Mouse (Mus musculus) heart, embryonic 16.5 days (tissue): ENCODE measurements around the gene Tradd. TPM values are rescaled to one million over a fixed set of nuclear protein-coding genes. Genes with fewer than 3 reads are reported as not detected.

Experiments used
- ATAC-seq: fragments of 200-750 bp; cut with Nextera tagmentation; replicated peaks from 2 replicates; pipeline ENCODE4 v1.8.0; 2017; ENCODE audit warnings: moderate number of reproducible peaks; ENCODE audit not compliant: insufficient read depth, low FRiP score; ENCODE audit errors: extremely low read depth
- H3K27ac ChIP-seq: fragments of 300-500 bp; sonication (generic); 2 replicates; pipeline ENCODE4 v1.5.1; 2014; ENCODE audit warnings: mild to moderate bottlenecking, low read length, control low read depth, moderate library complexity
- H3K27me3 ChIP-seq: fragments of 300-500 bp; sonication (generic); 2 replicates; pipeline ENCODE4 v1.6.1; 2014; ENCODE audit warnings: low read length, mixed read lengths; ENCODE audit not compliant: control insufficient read depth, insufficient read depth
- H3K36me3 ChIP-seq: fragments of 300-500 bp; sonication (generic); 2 replicates; pipeline ENCODE4 v1.6.1; 2014; ENCODE audit not compliant: control insufficient read depth, insufficient read depth
- H3K4me1 ChIP-seq: fragments of 300-500 bp; sonication (generic); 2 replicates; pipeline ENCODE4 v1.6.1; 2014; ENCODE audit warnings: low read length, mixed read lengths; ENCODE audit not compliant: control insufficient read depth, insufficient read depth
- H3K4me2 ChIP-seq: fragments of 300-500 bp; sonication (generic); 2 replicates; pipeline ENCODE4 v1.6.1; 2014; ENCODE audit warnings: low read depth, mild to moderate bottlenecking, control low read depth, low read length
- H3K4me3 ChIP-seq: fragments of 300-500 bp; sonication (generic); 2 replicates; pipeline ENCODE4 v1.5.1; 2014; ENCODE audit warnings: mild to moderate bottlenecking, control low read depth, low read length
- H3K9ac ChIP-seq: fragments of 300-500 bp; sonication (generic); 2 replicates; pipeline ENCODE4 v1.6.1; 2014; ENCODE audit warnings: low read length, control low read depth
- H3K9me3 ChIP-seq: fragments of 300-500 bp; sonication (generic); replicated peaks from 2 replicates; pipeline ENCODE4 v1.6.1; 2016; ENCODE audit warnings: low read length; ENCODE audit not compliant: control insufficient read depth
- WGBS: fragments of 180-500 bp; shearing (Covaris S2); extraction: QIAGEN DNeasy Blood & Tissue Kit; methylation state at CpG from one replicate; pipeline ENCODE4 v1.1.7; 2014; 5-methylcytosine and 5-hydroxymethylcytosine counted together
- microRNA counts: library from miRNA; unstranded; fragments of <30 nt; microRNA quantifications from one replicate; lab custom pipeline; 2016
- microRNA-seq: library from miRNA; unstranded; fragments of <30 nt; microRNA quantifications from one replicate; pipeline ENCODE4, GENCODE M21; 2017
- polyA plus RNA-seq: library from polyadenylated mRNA; unstranded; fragments of >200 nt; fragmentation: Nextera tagmentation; extraction: Ambion mirVana; gene quantifications from 2 replicates; pipeline ENCODE4 v1.2.1, GENCODE M21; 2015

Tradd gene
- polyA plus RNA-seq, 1 experiment from 2014 or later: 25.4 TPM

DNA sequence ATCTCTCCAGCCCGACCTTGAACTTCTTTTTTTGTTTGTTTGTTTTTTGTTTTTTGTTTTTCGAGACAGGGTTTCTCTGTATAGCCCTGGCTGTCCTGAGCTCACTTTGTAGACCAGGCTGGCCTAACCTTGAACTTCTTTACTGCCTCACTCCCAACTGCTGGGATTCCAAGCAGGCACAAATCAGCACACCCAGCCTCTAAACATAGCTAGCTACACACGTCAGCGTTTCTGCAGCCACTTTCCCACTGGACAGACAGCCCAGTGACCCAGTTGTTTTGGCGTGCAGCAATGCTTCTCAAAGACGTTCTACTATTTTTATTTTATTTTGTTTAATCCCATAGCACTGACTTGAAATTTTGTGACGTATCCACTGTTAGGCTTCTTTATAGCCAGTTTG lies 40.6 kb downstream of the Tradd start:
- Histone ChIP-seq H3K4me2 (no peak overlapping the region), H3K36me3 (no peaks in the 10 kb centered on the region), H3K27me3 (no peaks in the 10 kb centered on the region), H3K27ac (peak overlapping the region; percentile 92; the same call in 1 of the 2 replicates), H3K9ac (no peak overlapping the region), H3K4me3 (no peak overlapping the region), H3K9me3 (no peaks in the 10 kb centered on the region), H3K4me1 (peaks cover 13% of the 10 kb centered on the region)
- WGBS: 67% methylated on average over 7 of the region's 7 CpGs
- ATAC-seq: no peak

DNA sequence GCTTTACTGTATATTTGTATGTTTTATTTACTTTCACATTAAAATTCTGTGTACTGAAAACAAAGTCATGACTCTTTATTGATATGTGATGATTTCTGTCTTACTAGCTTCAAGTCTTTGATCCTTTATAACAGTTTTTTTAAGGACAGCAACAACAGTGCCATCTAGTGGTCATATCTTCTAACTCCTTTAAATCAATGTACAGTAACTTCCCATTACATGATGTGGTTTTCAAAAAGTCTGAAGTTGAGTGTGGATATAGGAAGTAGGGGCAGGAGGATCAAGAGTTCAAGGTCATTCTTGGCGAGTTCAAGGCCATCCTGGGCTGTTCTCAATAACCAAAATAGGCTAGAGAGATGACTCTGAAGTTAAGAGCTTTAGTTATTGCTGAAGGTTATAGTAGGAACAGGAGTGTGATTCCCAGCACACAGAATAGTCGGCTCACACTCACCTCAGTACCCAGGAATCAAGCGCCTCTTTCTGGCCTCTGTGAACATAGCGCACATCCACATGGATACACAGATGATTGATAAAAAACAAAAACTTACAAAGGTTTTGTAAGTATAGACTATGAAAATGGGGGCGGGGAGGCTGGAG lies 46.4 kb downstream of the Tradd start:
- ATAC-seq: no peak
- WGBS: 77% methylated on average over 5 of the region's 5 CpGs
- Histone ChIP-seq H3K9ac (no peak overlapping the region), H3K4me3 (no peak overlapping the region), H3K4me2 (no peak overlapping the region), H3K27me3 (no peaks in the 10 kb centered on the region), H3K27ac (no peak overlapping the region), H3K9me3 (no peaks in the 10 kb centered on the region), H3K4me1 (no peaks in the 10 kb centered on the region), H3K36me3 (peaks cover 6% of the 10 kb centered on the region; the same call in 1 of the 2 replicates)

DNA sequence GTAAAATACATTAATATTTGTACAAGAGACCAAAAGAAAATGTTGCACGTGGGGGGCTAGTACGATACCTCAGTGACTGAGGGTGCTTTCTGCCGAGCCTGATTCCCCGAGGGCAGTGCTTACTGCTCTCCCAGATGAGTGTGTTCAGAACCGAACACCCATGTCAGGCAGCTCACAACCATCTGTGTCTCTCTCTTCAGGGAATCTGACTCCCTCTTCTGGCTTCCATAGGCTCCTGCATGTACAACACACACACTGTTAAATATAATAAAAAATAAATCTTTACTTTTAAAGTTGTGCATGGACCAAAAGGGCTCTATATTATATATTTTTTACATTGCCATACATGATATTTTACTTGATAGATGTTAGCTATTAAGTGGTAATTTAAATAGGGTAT lies 50.3 kb downstream of the Tradd start:
- H3K36me3 ChIP-seq: peaks cover 8% of the 10 kb centered on the region; the same call in 1 of the 2 replicates
- H3K4me1 ChIP-seq: 0 out of 2 replicates have a peak, but pooled peaks cover 2% of the 10 kb centered on the region
- WGBS: 86% methylated on average over 5 of the region's 5 CpGs
- no peak overlapping the region for H3K27ac ChIP-seq
- H3K4me2 ChIP-seq: no peak overlapping the region
- no peak overlapping the region for H3K9ac ChIP-seq
- H3K4me3 ChIP-seq: no peak overlapping the region
- H3K9me3 ChIP-seq: no peaks in the 10 kb centered on the region
- no peak for ATAC-seq
- H3K27me3 ChIP-seq: no peaks in the 10 kb centered on the region

- H3K27ac ChIP-seq: no peak overlapping the region
- no peak overlapping the region for H3K4me3 ChIP-seq
Measured at GRCm38 (mm10) chr8:105209153-105210110, 55.0 kb downstream of the Tradd start.

More at GRCm38 (mm10) chr8:105209153-105210110, 55.0 kb downstream of the Tradd start:
- Histone ChIP-seq H3K36me3 (peaks cover 2% of the 10 kb centered on the region; the same call in 1 of the 2 replicates), H3K27me3 (no peaks in the 10 kb centered on the region), H3K9me3 (no peaks in the 10 kb centered on the region), H3K4me2 (no peak overlapping the region), H3K9ac (no peak overlapping the region), H3K4me1 (0 out of 2 replicates have a peak, but pooled peaks cover 2% of the 10 kb centered on the region)
- no peak for ATAC-seq
- WGBS: 60% methylated on average over 1 of the region's 1 CpGs

MicroRNAs within 50 kb of the gene (microRNA counts, 519-probe panel; counts per million panel counts)
- 2,413 counts per million, percentile 54 among the panel's probes with 10 or more counts for microRNA mmu-miR-328 (lab: Ali Mortazavi, UCI)

Small RNAs within 50 kb of the gene (microRNA-seq; reads per million reads assigned to microRNA genes)
- gene Gm27320 (not detected), gene Mir328 (412 reads per million, percentile 71 among the genes with 10 or more reads in this experiment)

Other genes starting within 250 kb of the Tradd start
- not detected in 2 replicates for gene Ces3a, start 216.0 kb downstream of the Tradd start, polyA plus RNA-seq
- gene Ces3b, start 180.9 kb downstream of the Tradd start, polyA plus RNA-seq: 0.14 and 0.16 TPM in 2 replicates
- not detected in 2 replicates for gene Ces4a, start 132.8 kb downstream of the Tradd start, polyA plus RNA-seq
- 38.7 and 48.5 TPM in 2 replicates for gene Cbfb, start 93.9 kb downstream of the Tradd start, polyA plus RNA-seq
- 20.8 and 22.5 TPM in 2 replicates for gene D230025D16Rik, start 39.5 kb downstream of the Tradd start, polyA plus RNA-seq
- gene B3gnt9, start 9.5 kb downstream of the Tradd start, polyA plus RNA-seq: 12.7 and 13.1 TPM in 2 replicates
- gene Fbxl8, start within 50 bp of the Tradd start, polyA plus RNA-seq: 4.5 and 5.0 TPM in 2 replicates
- 0.27 and 0.29 TPM in 2 replicates for gene Hsf4, start 5.2 kb upstream of the Tradd start, polyA plus RNA-seq
- gene Nol3, start 11.5 kb upstream of the Tradd start, polyA plus RNA-seq: 5.2 and 5.8 TPM in 2 replicates
- gene 4931428F04Rik, start 25.3 kb upstream of the Tradd start, polyA plus RNA-seq: 5.4 and 6.7 TPM in 2 replicates
- gene Exoc3l, start 31.5 kb upstream of the Tradd start, polyA plus RNA-seq: 14.6 and 14.9 TPM in 2 replicates
- gene E2f4, start 33.1 kb upstream of the Tradd start, polyA plus RNA-seq: 50.8 and 61.1 TPM in 2 replicates
- 4.1 and 5.1 TPM in 2 replicates for gene Elmo3, start 41.0 kb upstream of the Tradd start, polyA plus RNA-seq
- gene Lrrc29, start 61.7 kb upstream of the Tradd start, polyA plus RNA-seq: 0.80 and 0.84 TPM in 2 replicates
- gene Tmem208, start 61.7 kb upstream of the Tradd start, polyA plus RNA-seq: 82.1 and 84.2 TPM in 2 replicates
- 1.1 and 2.3 TPM in 2 replicates for gene Fhod1, start 83.3 kb upstream of the Tradd start, polyA plus RNA-seq
- 1.1 and 1.4 TPM in 2 replicates for gene Slc9a5, start 84.2 kb upstream of the Tradd start, polyA plus RNA-seq
- gene Plekhg4, start 108.7 kb upstream of the Tradd start, polyA plus RNA-seq: 0.18 and 0.21 TPM in 2 replicates
- 0.07 TPM in 1 of 2 replicates, not detected in the other for gene Kctd19, start 148.9 kb upstream of the Tradd start, polyA plus RNA-seq
- gene Lrrc36, start 149.0 kb upstream of the Tradd start, polyA plus RNA-seq: 0.37 and 0.54 TPM in 2 replicates
- gene Tppp3, start 206.9 kb upstream of the Tradd start, polyA plus RNA-seq: 38.7 and 40.0 TPM in 2 replicates
- gene Zdhhc1, start 232.3 kb upstream of the Tradd start, polyA plus RNA-seq: 26.3 and 31.3 TPM in 2 replicates